Mouse (Mus musculus) megakaryocyte, embryonic 14.5 days (primary cell): ENCODE measurements around the gene Stk11ip. TPM values are rescaled to one million over a fixed set of nuclear protein-coding genes. Genes with fewer than 3 reads are reported as not detected.

Experiments
- H3K27me3 ChIP-seq: replicated peaks from 2 replicates; pipeline ENCODE3; 2012; ENCODE audit warnings: inconsistent platforms
- H3K36me3 ChIP-seq: replicated peaks from 2 replicates; pipeline ENCODE3; 2012; ENCODE audit warnings: low read length, inconsistent platforms, mixed read lengths
- H3K4me1 ChIP-seq: 2 replicates; pipeline ENCODE4 v1.6.1; 2012; ENCODE audit warnings: inconsistent platforms
- H3K4me3 ChIP-seq: replicated peaks from 2 replicates; pipeline ENCODE3; 2012; ENCODE audit warnings: moderate library complexity, mild to moderate bottlenecking, inconsistent platforms
- H3K9me3 ChIP-seq: 2 replicates; pipeline ENCODE4 v1.6.1; 2012; ENCODE audit warnings: inconsistent platforms
- FLI1 ChIP-seq: IDR thresholded peaks from 2 replicates; pipeline ENCODE4 v1.6.1; 2012; ENCODE audit warnings: low read length, inconsistent platforms, mixed read lengths
- GATA1 ChIP-seq: IDR thresholded peaks from 3 replicates; pipeline ENCODE4 v1.6.1; 2012; ENCODE audit warnings: mixed read lengths, low read length, inconsistent platforms, borderline replicate concordance
- polyA plus RNA-seq: library from polyadenylated mRNA; stranded (reverse); fragments of >175 nt; gene quantifications from 2 replicates; pipeline ENCODE4 v1.2.3, GENCODE M21; 2012; ENCODE audit warnings: low replicate concordance; ENCODE audit not compliant: insufficient read depth

The Stk11ip gene
- polyA plus RNA-seq, 1 experiment = 52.7 TPM

DNA sequence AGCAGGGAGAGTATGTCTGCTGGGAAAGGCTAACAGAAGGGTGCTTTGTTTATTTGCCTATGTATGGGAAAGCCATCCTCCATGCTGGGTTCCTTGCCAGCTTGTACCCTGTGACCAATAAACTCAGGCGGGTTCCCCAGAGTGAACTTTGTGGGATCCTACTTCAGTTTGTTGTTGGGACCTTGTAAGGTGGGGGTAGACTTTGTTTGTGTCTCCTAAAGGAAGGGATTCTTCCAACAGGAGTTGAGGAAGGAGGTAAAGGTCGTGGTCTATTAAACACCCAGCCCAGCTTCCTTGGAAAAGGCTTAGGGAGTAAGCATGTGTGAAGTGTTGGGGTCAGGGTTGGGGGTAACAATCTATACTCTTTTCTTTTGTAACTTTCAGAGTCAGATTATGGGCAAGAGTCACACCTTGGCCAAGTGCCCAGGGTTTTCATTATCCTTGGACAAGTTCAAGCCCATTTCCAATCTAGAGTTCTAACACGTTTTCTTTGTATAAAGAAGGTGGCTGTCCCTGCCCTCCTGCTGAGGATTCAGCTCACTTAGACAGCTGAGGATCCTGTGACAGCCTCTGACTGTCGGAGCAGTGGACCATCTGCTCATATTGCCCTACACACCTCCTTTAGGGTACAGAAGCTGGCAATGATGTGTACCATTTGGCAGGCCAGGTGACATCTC lies 40.0 kb downstream of the Stk11ip start:
- H3K36me3 ChIP-seq = no peaks in the 10 kb centered on the region
- H3K9me3 ChIP-seq = peaks cover 14% of the 10 kb centered on the region
- peaks cover 23% of the 10 kb centered on the region for H3K4me1 ChIP-seq
- TF ChIP-seq FLI1 (no peak), GATA1 (no peak)
- peaks cover 81% of the 10 kb centered on the region for H3K27me3 ChIP-seq
- no peak overlapping the region for H3K4me3 ChIP-seq

DNA sequence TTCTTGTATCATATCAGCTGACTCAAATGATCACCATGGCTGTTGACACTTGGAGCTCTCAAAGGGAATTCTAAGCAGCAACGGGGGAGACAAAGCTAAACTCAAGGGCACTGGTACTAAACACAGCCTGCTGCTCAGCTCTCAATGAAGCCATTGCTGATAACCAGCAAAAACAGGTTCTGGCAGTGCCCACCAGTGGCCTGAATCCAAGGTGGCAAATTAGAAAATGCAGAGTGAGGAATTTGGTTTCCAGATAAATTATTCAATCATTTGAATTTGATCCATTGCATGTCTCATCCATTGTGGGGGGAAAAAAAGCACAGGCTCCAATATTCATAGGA lies 40.5 kb downstream of the Stk11ip start:
- TF ChIP-seq GATA1 (no peak), FLI1 (no peak)
- Histone ChIP-seq H3K9me3 (peaks cover 14% of the 10 kb centered on the region), H3K27me3 (peaks cover 76% of the 10 kb centered on the region), H3K4me3 (no peak overlapping the region), H3K4me1 (peaks cover 20% of the 10 kb centered on the region), H3K36me3 (no peaks in the 10 kb centered on the region)

DNA sequence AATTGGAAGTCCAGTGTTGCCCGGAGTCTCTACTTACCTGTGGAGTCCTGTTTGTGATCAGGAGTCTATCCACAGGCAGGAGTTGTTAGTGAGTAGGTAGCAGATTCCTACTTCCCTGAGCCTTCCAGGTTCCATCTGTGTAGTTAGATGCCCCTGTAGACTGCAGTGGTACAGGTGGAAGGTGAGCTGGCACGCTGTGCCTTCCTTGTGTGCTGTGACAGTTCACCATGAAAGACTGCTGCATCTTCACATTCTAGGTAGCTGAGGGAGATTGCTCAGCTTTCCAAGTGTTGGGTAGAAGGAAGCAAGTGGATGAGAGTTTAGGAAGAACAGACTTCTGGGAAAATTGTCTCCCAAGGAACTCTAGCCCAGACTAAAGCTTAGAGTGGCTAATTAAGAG lies 42.8 kb downstream of the Stk11ip start:
- Histone ChIP-seq H3K36me3 (no peaks in the 10 kb centered on the region), H3K4me1 (peaks cover 12% of the 10 kb centered on the region), H3K4me3 (no peak overlapping the region), H3K9me3 (peaks cover 14% of the 10 kb centered on the region), H3K27me3 (peaks cover 60% of the 10 kb centered on the region)
- TF ChIP-seq GATA1 (no peak), FLI1 (no peak)

DNA sequence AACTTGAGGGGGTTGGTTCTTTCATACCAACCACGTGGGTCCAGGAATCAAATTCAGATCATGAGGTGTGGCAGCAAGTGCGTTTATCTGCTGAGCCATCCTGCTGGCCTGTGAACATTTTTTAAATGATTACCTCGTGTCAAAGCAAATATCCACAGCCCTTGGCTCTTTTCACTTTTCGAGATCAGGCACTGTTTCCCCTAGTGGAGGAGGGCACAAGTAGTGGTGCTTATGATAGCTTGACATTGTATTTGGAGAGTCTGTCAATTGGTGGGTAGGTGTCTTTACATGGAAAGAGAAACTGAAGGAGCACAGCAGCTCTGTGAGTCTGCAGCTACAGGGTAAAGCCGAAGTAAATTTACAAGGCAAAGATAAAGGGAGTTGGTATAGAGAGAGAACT lies 43.6 kb downstream of the Stk11ip start:
- Histone ChIP-seq H3K27me3 (peaks cover 55% of the 10 kb centered on the region), H3K4me3 (no peak overlapping the region), H3K36me3 (no peaks in the 10 kb centered on the region), H3K4me1 (peaks cover 4% of the 10 kb centered on the region), H3K9me3 (peaks cover 14% of the 10 kb centered on the region)
- TF ChIP-seq GATA1 = no peak
- TF ChIP-seq FLI1 = no peak

DNA sequence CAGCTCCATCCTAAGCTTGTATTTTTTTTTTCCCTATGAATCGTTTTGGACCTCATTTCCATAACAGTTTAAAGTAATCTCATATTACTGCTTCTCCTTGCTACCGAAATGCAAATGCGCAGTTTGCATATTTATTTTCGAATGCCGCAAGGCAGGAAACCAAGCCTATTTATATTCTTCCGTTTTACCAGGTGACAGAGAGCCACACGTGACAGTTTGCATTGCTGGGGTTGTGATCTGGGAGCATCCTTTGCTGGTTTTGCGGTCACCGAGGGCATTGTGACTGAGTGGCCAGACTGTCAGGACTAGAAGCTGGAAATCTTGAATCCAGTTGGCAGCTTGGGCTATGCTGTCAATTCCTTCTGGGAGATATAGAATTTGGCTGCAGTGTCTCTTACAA lies 44.3 kb downstream of the Stk11ip start:
- TF ChIP-seq FLI1 (no peak), GATA1 (no peak)
- Histone ChIP-seq H3K9me3 (peaks cover 14% of the 10 kb centered on the region), H3K4me3 (no peak overlapping the region), H3K27me3 (peaks cover 52% of the 10 kb centered on the region), H3K4me1 (peaks cover 4% of the 10 kb centered on the region; the same call in 1 of the 2 replicates), H3K36me3 (no peaks in the 10 kb centered on the region)

DNA sequence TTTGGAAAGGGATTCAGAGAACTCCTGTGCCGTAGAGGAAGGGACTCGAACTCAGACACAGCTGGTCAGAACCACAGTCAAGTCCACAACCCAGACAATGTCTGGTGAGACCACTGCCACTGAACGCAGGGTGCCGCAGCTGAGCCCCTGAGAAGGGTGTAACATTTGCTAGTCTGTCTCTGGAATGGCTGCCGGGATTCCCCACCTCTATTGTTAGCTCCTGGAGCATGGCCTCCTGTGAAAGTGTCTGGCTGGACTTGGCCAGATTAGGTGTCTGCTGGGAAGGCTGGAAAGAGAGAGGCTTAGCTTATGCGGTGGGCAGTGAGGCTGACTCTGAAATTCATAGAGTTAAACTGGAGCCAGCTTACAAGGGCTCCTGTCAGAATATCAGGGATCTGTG lies 49.1 kb downstream of the Stk11ip start:
- H3K4me1 ChIP-seq = peaks cover 4% of the 10 kb centered on the region; the same call in 1 of the 2 replicates
- H3K27me3 ChIP-seq = peaks cover 27% of the 10 kb centered on the region
- no peaks in the 10 kb centered on the region for H3K36me3 ChIP-seq
- H3K4me3 ChIP-seq = no peak overlapping the region
- H3K9me3 ChIP-seq = 0 out of 2 replicates have a peak, but pooled peaks cover 2% of the 10 kb centered on the region
- no peak for TF ChIP-seq FLI1
- TF ChIP-seq GATA1 = no peak

DNA sequence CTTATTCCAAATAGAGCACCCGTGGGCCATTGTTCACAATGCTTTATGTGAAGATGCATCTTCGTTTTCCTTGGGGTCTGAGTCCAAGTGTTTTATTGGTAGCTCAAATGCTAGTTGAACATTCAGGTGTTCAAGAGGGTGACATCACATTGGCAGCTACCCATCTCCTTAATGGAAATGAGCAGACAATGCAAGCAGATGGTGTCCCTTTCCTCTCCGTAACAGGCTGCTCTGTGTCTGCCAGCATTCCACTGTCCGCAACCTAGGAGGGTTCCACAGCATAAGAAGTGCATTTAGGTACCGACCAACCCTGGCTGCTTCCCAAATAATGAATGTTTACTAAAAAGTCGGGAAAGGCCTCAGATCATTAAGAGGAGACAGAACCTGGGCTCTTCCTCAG lies 51.4 kb downstream of the Stk11ip start:
- no peaks in the 10 kb centered on the region for H3K36me3 ChIP-seq

DNA sequence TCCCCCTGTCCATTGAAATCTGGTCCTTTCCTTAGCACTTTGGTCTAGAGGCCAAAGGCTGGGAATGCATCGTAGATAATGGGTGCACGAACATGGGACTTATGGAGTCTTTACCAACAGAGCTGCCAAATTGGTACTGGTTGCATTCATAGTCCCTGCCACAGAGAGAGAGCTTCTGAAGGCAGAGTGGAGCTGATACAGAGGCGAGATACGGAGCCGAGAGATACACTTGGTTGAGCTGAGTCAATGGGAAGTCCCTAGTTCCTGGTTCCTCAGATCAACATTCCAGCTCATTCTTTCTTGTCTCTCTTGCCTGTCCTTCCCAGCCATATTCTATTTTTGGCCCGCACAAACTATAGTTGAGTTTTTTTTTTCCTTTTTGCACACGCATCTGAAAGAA lies 52.4 kb downstream of the Stk11ip start:
- Histone ChIP-seq H3K27me3 (peaks cover 21% of the 10 kb centered on the region), H3K36me3 (no peaks in the 10 kb centered on the region), H3K9me3 (0 out of 2 replicates have a peak, but pooled peaks cover 2% of the 10 kb centered on the region), H3K4me1 (no peaks in the 10 kb centered on the region), H3K4me3 (no peak overlapping the region)
- no peak for TF ChIP-seq FLI1
- TF ChIP-seq GATA1 = no peak

More for the DNA sequence above, 51.4 kb downstream of the Stk11ip start:
- no peak overlapping the region for H3K4me3 ChIP-seq
- H3K27me3 ChIP-seq = peaks cover 26% of the 10 kb centered on the region
- TF ChIP-seq FLI1 (no peak), GATA1 (no peak)
- 0 out of 2 replicates have a peak, but pooled peaks cover 2% of the 10 kb centered on the region for H3K9me3 ChIP-seq
- H3K4me1 ChIP-seq = no peaks in the 10 kb centered on the region

DNA sequence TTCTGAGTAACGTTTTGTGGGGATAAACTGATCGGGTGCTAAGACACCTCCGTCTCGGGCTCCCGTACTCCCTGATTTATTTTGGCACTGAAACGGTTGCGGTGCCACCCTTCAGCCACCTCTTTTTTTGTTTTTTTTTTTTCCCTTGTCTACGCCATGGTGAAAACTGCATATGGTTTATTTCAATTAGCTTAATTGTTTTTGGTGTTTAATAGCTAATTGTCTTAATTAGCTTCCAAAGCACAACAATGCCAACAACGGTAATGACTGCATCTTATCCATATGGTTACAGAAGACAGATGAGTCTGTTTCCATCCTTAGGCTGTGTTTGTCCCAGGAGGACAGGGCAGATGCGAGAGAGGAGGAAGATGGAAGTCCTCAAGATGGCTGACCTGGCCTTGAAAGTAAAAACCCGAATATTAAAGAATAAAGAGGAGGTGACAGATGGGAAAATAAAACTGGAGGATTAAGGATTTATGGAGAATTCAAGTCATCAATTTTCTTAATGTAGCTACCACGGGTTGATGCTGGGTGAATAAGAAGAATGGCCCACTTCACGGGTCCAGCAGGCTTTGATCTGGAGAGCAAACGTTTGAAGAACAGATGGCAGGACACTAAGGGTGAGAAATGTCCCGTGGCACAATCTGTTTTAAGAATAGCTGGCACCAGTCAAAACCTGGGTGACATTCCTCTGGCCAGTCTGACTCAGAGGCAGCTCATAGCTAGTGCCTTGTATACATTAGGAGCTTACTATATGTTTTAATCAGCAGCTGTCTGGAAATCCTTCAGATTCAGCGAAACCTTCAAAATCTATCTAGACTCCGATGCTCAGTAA lies 53.4 kb downstream of the Stk11ip start:
- no peak for TF ChIP-seq GATA1
- TF ChIP-seq FLI1 = no peak
- H3K27me3 ChIP-seq = peaks cover 27% of the 10 kb centered on the region
- H3K9me3 ChIP-seq = 0 out of 2 replicates have a peak, but pooled peaks cover 2% of the 10 kb centered on the region
- no peaks in the 10 kb centered on the region for H3K4me1 ChIP-seq
- no peak overlapping the region for H3K4me3 ChIP-seq
- no peaks in the 10 kb centered on the region for H3K36me3 ChIP-seq
